Mouse (Mus musculus) cerebellum, postnatal 25 days (tissue): ENCODE data around the gene Pgr.

Experiments used
- DNase-seq, 2 experiments: peaks; one replicate each; pipeline ENCODE4 v3.0.0; 2021; ENCODE audit warnings: mixed read lengths in 2 of 2

The Pgr gene

GRCm38 (mm10) chr9:8899616-8900202 is at the start of gene Pgr:
TSS of gene Pgr (plus strand) at chr9:8899833.
- peak; percentile 32 to 64 for DNase-seq

- no peak for DNase-seq
Observed at GRCm38 (mm10) chr9:8857455-8857854, 42.2 kb upstream of the Pgr start.

DNA sequence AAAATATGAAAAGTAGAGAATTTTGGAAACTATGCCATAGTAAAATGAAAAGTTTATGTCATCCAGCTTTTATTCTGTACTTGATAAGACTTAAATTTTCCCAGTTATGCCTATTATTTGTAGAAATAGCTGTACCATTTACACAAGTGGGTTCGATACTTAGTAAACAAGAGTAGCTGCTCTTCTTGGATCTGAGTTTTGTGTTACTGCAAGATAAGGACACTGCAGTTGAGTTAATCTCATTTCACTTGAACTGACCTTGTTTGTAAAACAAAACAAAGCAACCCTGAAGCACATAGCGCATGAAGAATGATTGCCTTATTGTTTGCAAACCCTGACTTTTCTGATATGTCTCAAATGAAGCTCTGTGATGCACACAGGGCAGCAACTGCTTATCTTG is 31.1 kb upstream of the Pgr start:
- DNase-seq: no peak

- no peak for DNase-seq
Observed at GRCm38 (mm10) chr9:8895205-8895604, 4.4 kb upstream of the Pgr start.

GRCm38 (mm10) chr9:8900203-8901012 is 775 bp downstream of the Pgr start:
- DNase-seq: peak; percentile 26 to 31

- peak; percentile 41 to 50 for DNase-seq
Observed at GRCm38 (mm10) chr9:8901013-8901646, 1.5 kb downstream of the Pgr start.

DNA sequence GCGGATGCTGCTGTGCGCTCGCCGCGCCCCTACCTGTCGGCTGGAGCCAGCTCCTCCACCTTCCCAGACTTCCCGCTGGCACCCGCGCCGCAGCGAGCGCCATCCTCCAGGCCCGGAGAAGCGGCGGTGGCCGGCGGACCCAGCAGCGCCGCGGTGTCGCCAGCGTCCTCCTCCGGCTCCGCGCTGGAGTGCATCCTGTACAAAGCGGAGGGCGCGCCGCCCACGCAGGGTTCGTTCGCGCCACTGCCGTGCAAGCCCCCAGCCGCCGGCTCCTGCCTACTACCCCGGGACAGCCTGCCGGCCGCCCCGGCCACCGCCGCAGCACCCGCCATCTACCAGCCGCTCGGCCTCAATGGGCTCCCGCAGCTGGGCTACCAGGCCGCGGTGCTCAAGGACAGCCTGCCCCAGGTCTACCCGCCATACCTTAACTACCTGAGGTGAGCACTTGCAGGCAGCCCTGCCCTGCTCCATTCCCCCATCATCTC is 2.1 kb downstream of the Pgr start:
- peak; percentile 75 to 80 for DNase-seq

DNA sequence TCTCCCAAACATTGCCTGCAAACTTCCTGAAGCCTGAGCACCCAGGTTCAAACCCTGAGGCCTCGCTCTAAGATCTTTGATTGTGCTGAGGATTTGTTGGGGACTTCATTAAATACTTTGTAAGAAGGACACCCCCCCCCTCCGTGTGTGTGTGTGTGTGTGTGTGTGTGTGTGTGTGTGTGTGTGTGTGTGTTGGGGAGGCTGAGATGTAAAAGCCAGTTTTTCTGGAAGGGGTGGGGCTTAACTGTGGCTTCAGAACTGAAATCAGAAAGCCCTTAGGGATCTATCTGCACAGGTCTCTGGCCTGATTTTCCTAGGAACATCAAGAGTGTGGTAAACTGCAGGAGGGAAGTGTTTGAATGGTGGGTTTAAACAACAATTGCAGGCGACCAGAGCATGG is 2.6 kb downstream of the Pgr start:
- peak in 1 of 2 experiments; percentile 13 for DNase-seq

- no peak for DNase-seq
Observed at GRCm38 (mm10) chr9:8927561-8927960, 27.9 kb downstream of the Pgr start.

GRCm38 (mm10) chr9:8937753-8938152 is 38.1 kb downstream of the Pgr start:
- no peak for DNase-seq

DNA sequence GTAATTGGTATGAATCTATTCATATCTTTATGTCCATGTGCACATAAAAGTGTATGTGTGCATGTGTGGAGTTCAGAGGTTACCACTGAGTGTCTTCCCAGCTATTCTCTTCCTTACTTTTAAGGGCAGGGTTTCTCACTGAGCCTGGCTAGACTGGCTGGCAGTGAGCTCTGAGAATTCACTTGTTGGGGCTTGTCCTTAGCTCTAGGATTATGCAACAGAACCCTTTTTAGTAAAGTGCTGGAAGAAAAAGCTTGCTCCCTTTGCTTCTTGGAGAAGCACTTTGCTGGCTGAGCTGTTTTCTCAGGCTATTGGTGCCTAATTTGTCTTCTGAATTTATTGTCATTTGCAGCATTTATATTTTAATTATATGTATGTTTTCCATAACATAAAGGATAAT is 53.7 kb downstream of the Pgr start:
- no peak for DNase-seq

DNA sequence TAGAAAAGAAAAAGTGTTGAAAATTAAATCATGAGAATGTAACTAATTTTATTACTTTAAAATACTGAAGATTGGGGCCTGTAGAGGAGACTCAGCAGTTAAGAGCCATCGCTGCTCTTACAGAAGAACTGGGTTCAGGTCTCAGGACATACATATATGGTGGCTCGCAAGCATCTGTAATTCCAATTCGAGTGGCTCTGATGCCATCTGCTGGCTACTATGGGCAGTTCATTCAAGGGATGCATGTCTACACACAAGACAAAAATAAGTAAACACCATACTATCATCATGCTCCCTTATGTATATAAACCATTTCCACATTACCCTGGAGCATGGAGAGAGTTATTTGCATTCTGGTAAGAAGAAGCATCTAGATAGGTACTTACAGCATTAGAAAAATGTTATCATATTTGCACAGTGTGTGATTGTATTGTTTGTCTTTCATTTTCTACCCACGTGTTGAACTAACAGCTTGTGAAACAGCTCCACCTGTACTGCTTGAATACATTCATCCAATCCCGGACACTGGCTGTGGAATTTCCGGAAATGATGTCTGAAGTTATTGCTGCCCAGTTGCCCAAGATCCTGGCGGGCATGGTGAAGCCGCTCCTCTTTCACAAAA is 65.0 kb downstream of the Pgr start:
- DNase-seq: peak; percentile 30 to 62

DNA sequence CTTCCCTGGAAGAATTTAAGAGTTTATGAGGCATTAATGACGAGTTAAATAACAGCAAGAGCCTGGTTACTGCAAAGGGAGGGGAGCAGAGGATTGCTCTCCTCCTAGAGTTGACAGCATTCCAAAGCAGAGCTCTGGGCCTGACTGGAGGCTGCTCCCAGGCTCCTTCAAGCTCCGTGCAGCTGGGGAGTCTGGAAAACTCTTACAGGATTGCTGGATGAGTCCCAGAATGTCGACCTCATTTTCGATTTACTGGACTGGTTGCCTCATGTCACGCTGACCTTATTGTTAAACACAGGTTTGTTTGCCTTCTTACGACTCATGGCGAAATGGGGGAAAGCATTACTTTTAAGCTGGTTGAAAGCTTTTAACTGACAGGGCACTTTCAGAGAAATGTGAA is 70.6 kb downstream of the Pgr start:
- DNase-seq: peak; percentile 5 to 7

DNA sequence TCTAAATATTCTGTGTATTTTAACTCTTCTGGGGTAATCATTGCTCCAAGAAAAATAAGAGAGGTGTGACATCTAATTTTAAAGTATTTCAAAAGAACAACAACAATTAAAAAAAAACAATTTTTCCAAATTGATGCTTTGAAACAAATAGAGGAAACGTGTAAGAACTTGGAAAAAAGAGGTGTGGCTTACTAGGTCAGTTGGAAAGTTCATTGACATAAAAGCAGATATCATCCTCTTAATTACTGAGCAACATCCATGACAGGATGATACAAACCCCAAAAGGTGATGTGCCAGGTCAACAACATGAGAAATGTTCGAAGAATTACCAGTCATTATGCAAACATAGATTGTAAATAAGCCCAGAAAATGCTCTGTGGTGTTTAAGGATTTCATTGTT is 71.9 kb downstream of the Pgr start, which contains the start of gene Gm16485:
Gene Gm16485 (plus strand): TSS at position 301 of the 400 bp plus-strand sequence.
- no peak for DNase-seq

DNA sequence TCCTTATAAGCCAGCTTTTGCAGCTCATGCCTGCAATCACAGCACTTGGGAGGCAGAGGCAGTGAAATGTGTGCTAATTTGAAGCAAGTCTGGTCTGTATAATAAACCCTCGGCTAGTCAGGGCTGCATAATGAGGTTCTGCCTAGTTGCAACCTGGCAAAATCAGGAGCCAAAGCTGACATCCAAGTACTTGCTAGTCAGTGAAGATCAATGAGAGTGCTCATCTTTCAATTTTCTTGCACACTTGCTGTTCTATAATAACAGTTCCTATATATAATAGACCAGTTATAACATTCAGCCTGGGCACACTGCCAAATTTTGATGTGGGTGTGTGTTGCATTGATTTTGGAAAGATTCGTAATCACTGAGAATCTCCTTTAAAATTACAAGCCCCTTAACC is 78.1 kb downstream of the Pgr start:
- DNase-seq: no peak

DNA sequence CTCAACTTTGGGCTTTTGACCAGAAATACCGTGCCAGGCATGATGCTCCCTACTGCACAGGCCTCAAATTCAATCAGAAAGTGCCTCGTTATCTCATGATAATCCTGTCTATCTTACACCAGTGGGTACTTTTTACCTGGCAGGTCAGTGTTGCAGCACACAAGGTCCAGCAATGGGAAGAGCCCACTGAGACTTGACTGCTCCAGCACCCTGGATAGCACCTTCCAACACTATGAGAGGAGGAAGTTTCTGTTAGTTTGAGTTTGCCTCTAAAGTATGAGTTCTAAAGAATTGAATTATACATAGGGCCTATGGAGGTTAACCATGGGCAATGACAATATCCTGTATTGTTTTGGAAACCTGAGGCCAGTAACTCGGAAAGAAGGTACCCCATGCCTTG is 82.7 kb downstream of the Pgr start:
- no peak for DNase-seq

GRCm38 (mm10) chr9:8996494-8996893 is 96.9 kb downstream of the Pgr start:
- DNase-seq: no peak

GRCm38 (mm10) chr9:9001170-9001569 is 101.5 kb downstream of the Pgr start:
- no peak for DNase-seq

DNA sequence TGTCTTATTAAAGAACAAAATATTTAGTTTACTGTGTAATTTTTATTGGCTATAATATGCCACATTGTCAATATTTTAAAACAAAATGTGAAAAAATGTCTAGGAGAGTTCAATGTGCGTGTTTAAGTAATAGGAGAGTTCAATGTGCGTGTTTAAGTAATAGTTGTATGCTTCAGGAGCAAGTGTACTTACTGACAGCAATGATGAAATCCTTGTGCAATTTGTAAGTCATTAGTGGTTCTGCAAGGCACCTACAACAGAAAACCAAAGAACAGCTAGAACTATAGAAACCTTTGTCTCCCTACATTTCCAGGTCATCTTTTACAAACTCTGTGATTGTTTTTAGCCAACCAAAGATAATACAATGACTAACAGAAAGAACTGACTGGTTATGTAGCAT is 115.5 kb downstream of the Pgr start:
- no peak for DNase-seq
